Mouse (Mus musculus) cerebellum, adult 2 months (tissue): ENCODE measurements at regions not wholly inside any gene's neighbourhood (a gene's known extent, or its start where the extent isn't known, plus 50 kb on each side); places are given as distances from the start of the nearest gene placed in this dataset.

Experiments
- CTCF ChIP-seq: fragments of 200-500 bp; IDR thresholded peaks from 2 replicates; pipeline ENCODE4 v1.5.1; 2011; ENCODE audit warnings: low read depth, mild to moderate bottlenecking, control low read depth, low read length, moderate library complexity, borderline replicate concordance; ENCODE audit not compliant: insufficient read depth
- POLR2A ChIP-seq: fragments of 200-500 bp; IDR thresholded peaks from 2 replicates; pipeline ENCODE4 v1.6.1; 2011; ENCODE audit warnings: low read length, control low read depth, borderline replicate concordance; ENCODE audit not compliant: insufficient read depth

GRCm38 (mm10) chr5:119273203-119273602, 397.3 kb upstream of the Tbx3 start:
- TF ChIP-seq POLR2A = no peak
- no peak for TF ChIP-seq CTCF
